Mouse (Mus musculus): ENCODE measurements around the gene Elp4. TPM values are rescaled to one million over a fixed set of nuclear protein-coding genes. Genes with fewer than 3 reads are reported as not detected.

Gene Elp4
- total and polyA plus RNA-seq, 3 experiments, result 15.8 to 16.0 TPM; not detected in 1

DNA sequence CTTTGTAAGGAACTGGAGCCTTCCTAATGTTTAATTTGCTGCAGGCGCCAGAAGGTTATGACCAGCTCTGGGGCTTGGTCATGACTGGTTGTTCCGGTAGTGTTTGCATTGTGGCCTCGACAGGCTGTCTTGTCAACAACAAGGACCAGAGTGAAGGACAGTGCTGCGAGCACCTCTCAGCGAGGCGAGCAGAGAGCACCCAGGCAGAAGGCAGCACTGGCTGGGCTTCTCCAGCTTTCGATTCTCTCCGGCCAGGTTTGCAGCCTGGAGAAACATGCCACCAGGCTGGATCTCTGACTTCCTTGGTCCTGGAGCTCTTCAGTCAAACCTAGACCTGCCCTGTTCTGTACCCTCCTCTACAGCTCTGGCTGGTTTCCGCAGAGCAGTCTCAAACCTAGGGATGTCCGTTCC lies 241.3 kb downstream of the Elp4 start:
- H3K79me2 ChIP-seq (ENCODE audit: control insufficient read depth, insufficient read depth, low read length, poor library complexity), result no peaks in the 10 kb centered on the region
- no peak overlapping the region for H3K9ac ChIP-seq (ENCODE audit: control insufficient read depth, low read depth, low read length, poor library complexity, severe bottlenecking)
- H3K27me3 ChIP-seq (ENCODE audit: control insufficient read depth in 1 of 2, insufficient read depth in 2 of 2, low read length in 2 of 2), result no peaks in the 10 kb centered on the region; a peak in 2 of 4 replicates
- H3K4me3 ChIP-seq (ENCODE audit: control insufficient read depth in 1 of 2, insufficient read depth in 1 of 2, low read depth in 2 of 2, low read length in 2 of 2), result no peak overlapping the region
- TF ChIP-seq ETS1 (IDR thresholded peaks at IDR 0.05; ENCODE audit: low read depth, low read length) (no peak), MAFK (IDR thresholded peaks at IDR 0.05; ENCODE audit: borderline replicate concordance, low read depth, low read length) (no peak), MYC (IDR thresholded peaks at IDR 0.05; ENCODE audit: low read depth, low read length) (no peak), USF1 (IDR thresholded peaks at IDR 0.05; ENCODE audit: low read depth, low read length) (no peak), TCF12 (IDR thresholded peaks at IDR 0.05; ENCODE audit: low read depth, low read length) (no peak), POLR2A (IDR thresholded peaks at IDR 0.05; ENCODE audit: control insufficient read depth in 1 of 2, insufficient read depth in 1 of 2, low read depth in 1 of 2, low read length in 2 of 2, poor library complexity in 1 of 2) (no peak), RAD21 (IDR thresholded peaks at IDR 0.05; ENCODE audit: low read depth, low read length) (no peak), EP300 (IDR thresholded peaks at IDR 0.05; ENCODE audit: low read depth in 1 of 2, low read length in 2 of 2) (no peak), ZKSCAN1 (IDR thresholded peaks at IDR 0.05; ENCODE audit: low read depth, low read length) (no peak), CHD2 (IDR thresholded peaks at IDR 0.05; ENCODE audit: low read length) (no peak), GABPA (IDR thresholded peaks at IDR 0.05; ENCODE audit: low read depth, low read length) (no peak), ZC3H11A (IDR thresholded peaks at IDR 0.05; ENCODE audit: low read depth, low read length) (no peak), TAL1 (IDR thresholded peaks at IDR 0.05; ENCODE audit: low read length) (no peak), MXI1 (IDR thresholded peaks at IDR 0.05; ENCODE audit: low read depth, low read length) (no peak), UBTF (IDR thresholded peaks at IDR 0.05; ENCODE audit: borderline replicate concordance, insufficient read depth, low read depth, low read length) (no peak), KAT2A (conservative IDR thresholded peaks at IDR 0.05; ENCODE audit: low read depth, low read length) (no peak), MAZ (IDR thresholded peaks at IDR 0.05; ENCODE audit: low read depth, low read length) (no peak)
- no peaks in the 10 kb centered on the region for H3K4me1 ChIP-seq (ENCODE audit: control insufficient read depth in 1 of 2, insufficient read depth in 2 of 2, low read length in 2 of 2)
- DNase-seq (ENCODE audit: low read depth, low spot score), result no peak
- no peaks in the 10 kb centered on the region for H3K9me3 ChIP-seq (replicated peaks; ENCODE audit: insufficient read depth, low read length)
- H3K36me3 ChIP-seq (ENCODE audit: control insufficient read depth in 1 of 2, insufficient read depth in 2 of 2, low read length in 2 of 2), result no peaks in the 10 kb centered on the region
- H3K27ac ChIP-seq (ENCODE audit: control insufficient read depth, low read depth, low read length), result no peak overlapping the region

DNA sequence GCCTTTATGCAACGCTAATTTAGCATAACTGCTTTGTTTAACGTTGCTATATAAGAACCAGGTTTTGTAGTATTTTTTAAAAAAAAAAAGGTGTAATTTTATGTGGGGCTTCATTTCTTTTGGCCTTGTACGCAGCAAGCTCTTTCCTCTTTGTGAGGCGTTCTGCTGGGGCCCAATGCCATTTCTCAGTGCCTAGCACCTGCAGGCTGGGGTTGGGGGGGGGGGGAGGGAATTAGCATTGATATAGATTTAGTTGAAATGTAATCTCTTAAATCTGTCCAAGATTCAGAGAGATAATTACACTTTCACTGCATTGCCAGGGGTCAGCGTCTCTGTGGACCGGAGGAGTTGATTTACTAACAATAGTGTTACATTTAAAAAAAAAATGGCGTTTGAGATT lies 241.8 kb downstream of the Elp4 start:
- Histone ChIP-seq H3K27me3 (ENCODE audit: control insufficient read depth in 1 of 2, insufficient read depth in 2 of 2, low read length in 2 of 2) (no peaks in the 10 kb centered on the region; a peak in 2 of 4 replicates), H3K4me3 (ENCODE audit: control insufficient read depth in 1 of 2, insufficient read depth in 1 of 2, low read depth in 2 of 2, low read length in 2 of 2) (no peak overlapping the region), H3K79me2 (ENCODE audit: control insufficient read depth, insufficient read depth, low read length, poor library complexity) (no peaks in the 10 kb centered on the region), H3K27ac (ENCODE audit: control insufficient read depth, low read depth, low read length) (no peak overlapping the region), H3K9ac (ENCODE audit: control insufficient read depth, low read depth, low read length, poor library complexity, severe bottlenecking) (no peak overlapping the region), H3K9me3 (replicated peaks; ENCODE audit: insufficient read depth, low read length) (no peaks in the 10 kb centered on the region), H3K36me3 (ENCODE audit: control insufficient read depth in 1 of 2, insufficient read depth in 2 of 2, low read length in 2 of 2) (no peaks in the 10 kb centered on the region), H3K4me1 (ENCODE audit: control insufficient read depth in 1 of 2, insufficient read depth in 2 of 2, low read length in 2 of 2) (no peaks in the 10 kb centered on the region)
- TF ChIP-seq E2F4 (IDR thresholded peaks at IDR 0.05; ENCODE audit: borderline replicate concordance, low read depth, low read length), result no peak
- TF ChIP-seq KAT2A (conservative IDR thresholded peaks at IDR 0.05; ENCODE audit: low read depth, low read length), result no peak
- no peak for TF ChIP-seq GATA1 (IDR thresholded peaks at IDR 0.05; ENCODE audit: low read depth, low read length)
- TF ChIP-seq TAL1 (IDR thresholded peaks at IDR 0.05; ENCODE audit: low read length), result no peak
- TF ChIP-seq JUND (IDR thresholded peaks at IDR 0.05; ENCODE audit: low read depth, low read length), result no peak
- no peak for TF ChIP-seq NRF1 (IDR thresholded peaks at IDR 0.05; ENCODE audit: insufficient read depth, low read depth, low read length, poor library complexity, severe bottlenecking)
- TF ChIP-seq NELFE (IDR thresholded peaks at IDR 0.05; ENCODE audit: low read depth, low read length), result no peak
- no peak for TF ChIP-seq MEF2A (IDR thresholded peaks at IDR 0.05; ENCODE audit: extremely low read depth, insufficient replicate concordance, low read depth, low read length, poor library complexity, severe bottlenecking)
- TF ChIP-seq ZC3H11A (IDR thresholded peaks at IDR 0.05; ENCODE audit: low read depth, low read length), result no peak
- no peak for TF ChIP-seq CHD2 (IDR thresholded peaks at IDR 0.05; ENCODE audit: low read length)
- no peak for TF ChIP-seq SMC3 (IDR thresholded peaks at IDR 0.05; ENCODE audit: low read depth, low read length)
- TF ChIP-seq RCOR1 (IDR thresholded peaks at IDR 0.05; ENCODE audit: low read depth, low read length), result no peak
- no peak for TF ChIP-seq RAD21 (IDR thresholded peaks at IDR 0.05; ENCODE audit: low read depth, low read length)
- no peak for DNase-seq (ENCODE audit: low read depth, low spot score)

Data from MEL (cell line).